ENCODE assay signal across 8 mouse cellular contexts in the genomic region with DNA sequence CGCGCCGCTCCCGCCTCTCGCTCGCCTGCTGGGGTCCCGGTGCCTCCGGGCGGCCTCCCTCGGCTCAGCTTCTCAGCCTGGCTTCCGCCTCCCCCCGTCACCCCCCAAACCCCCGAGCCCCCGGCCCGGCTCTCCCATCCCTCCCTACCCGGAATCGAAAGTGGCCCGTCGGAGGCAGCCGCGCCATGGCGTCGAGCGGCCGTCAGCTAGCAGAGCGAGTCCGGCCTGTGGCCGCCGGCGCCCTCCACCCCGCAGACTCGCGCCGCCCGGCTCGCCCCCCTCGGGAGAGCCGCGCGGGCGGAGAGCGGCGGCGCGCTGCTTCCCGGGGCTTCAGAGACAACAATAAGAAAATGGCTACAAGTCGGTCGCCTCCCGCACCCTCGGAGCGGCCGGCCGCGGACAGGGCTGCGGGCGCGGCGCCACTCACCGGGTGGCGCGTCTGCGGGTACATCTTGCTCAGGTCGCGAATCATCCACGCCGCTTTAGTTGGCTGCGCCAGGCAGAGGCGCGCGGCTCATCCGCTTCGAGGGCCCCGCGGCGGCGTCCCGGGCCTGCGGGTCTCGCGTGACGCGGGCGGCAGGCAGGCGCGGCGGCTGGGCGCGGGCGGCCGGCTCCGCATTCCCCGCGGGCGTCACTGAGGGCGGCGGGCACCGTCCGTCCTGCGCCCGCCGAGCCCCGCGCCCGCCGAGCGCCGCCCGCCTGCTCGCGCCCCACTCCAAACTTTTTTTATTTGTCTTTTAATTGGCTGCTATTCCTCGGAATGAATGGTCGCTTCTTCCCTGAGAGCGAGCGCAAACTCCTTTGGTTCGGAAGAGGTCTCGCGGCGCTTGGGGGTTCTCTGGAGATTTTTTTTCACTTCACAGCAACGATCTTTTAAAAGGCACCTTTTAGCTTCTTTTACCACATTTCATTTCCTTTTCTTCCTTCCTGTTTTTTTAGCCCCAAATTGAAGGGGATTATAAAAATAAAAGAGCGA. TPM values are rescaled to one million over a fixed set of nuclear protein-coding genes. Genes with fewer than 3 reads are reported as not detected.
A peak's percentile ranks its signal among the peaks of the same experiment; 100 is the strongest.
DNase-seq lines count a peak whose midpoint lies in the region; ATAC-seq and TF ChIP-seq lines count a peak whose summit lies in the region.

No protein-coding gene starts in this region.

- no peak for TF ChIP-seq CTCF in ES-Bruce4 (IDR thresholded peaks at IDR 0.05; ENCODE audit: low read depth, low read length)
- TF ChIP-seq CTCF in brain, embryonic 14.5 days (IDR thresholded peaks at IDR 0.05; ENCODE audit: borderline replicate concordance, extremely low read depth, insufficient read depth, insufficient read length), result no peak

- H3K36me3 ChIP-seq in ES-Bruce4 (ENCODE audit: control insufficient read depth, insufficient read depth, low read length, poor library complexity, severe bottlenecking), result peaks cover 29% of the 10 kb centered on the region
- H3K36me3 ChIP-seq in forebrain, embryonic 10.5 days (replicated peaks), result peaks cover 14% of the 10 kb centered on the region
- 0 out of 2 replicates have a peak, but pooled peaks cover 3% of the 10 kb centered on the region for H3K36me3 ChIP-seq in lung, embryonic 15.5 days

- no peak for TF ChIP-seq EP300 in ES-Bruce4 (IDR thresholded peaks at IDR 0.05; ENCODE audit: insufficient read depth, low read depth, low read length)

- peak overlapping the region; percentile 62 for H3K4me2 ChIP-seq in lung, embryonic 15.5 days

- no peak for TF ChIP-seq POLR2A in ES-Bruce4 (IDR thresholded peaks at IDR 0.05; ENCODE audit: insufficient read depth, low read length)
- TF ChIP-seq POLR2A in brain, embryonic 14.5 days (IDR thresholded peaks at IDR 0.05; ENCODE audit: borderline replicate concordance, extremely low read depth, insufficient read depth, insufficient read length, poor library complexity, severe bottlenecking), result no peak

- no peaks in the 10 kb centered on the region for H3K4me1 ChIP-seq in ES-Bruce4 (ENCODE audit: control insufficient read depth, insufficient read depth, low read length)
- H3K4me1 ChIP-seq in forebrain, embryonic 10.5 days, result peaks cover 63% of the 10 kb centered on the region
- peaks cover 19% of the 10 kb centered on the region for H3K4me1 ChIP-seq in lung, embryonic 15.5 days

- H3K9me3 ChIP-seq in ES-Bruce4 (replicated peaks; ENCODE audit: control insufficient read depth, insufficient read depth, low read length, poor library complexity, severe bottlenecking), result no peaks in the 10 kb centered on the region
- H3K9me3 ChIP-seq in forebrain, embryonic 10.5 days, result no peaks in the 10 kb centered on the region
- H3K9me3 ChIP-seq in lung, embryonic 15.5 days, result no peaks in the 10 kb centered on the region

- intact Hi-C loops in heart, postnatal 10 days (cut with DNase I), result loop anchor here (10.0 kb wide), 1 partner anchor 352 kb away; no protein-coding TSS in a partner anchor

- H3K27ac ChIP-seq in ES-Bruce4 (ENCODE audit: insufficient read depth, low read length), result peak overlapping the region; percentile 71
- peak overlapping the region; percentile 99 for H3K27ac ChIP-seq in forebrain, embryonic 10.5 days
- peak overlapping the region; percentile 99 for H3K27ac ChIP-seq in lung, embryonic 15.5 days

- peak overlapping the region; percentile 81 for H3K4me3 ChIP-seq in ES-Bruce4 (ENCODE audit: low read depth, low read length)
- peak overlapping the region; percentile 89 for H3K4me3 ChIP-seq in forebrain, embryonic 10.5 days
- H3K4me3 ChIP-seq in lung, embryonic 15.5 days, result peak overlapping the region; percentile 91

- no peaks in the 10 kb centered on the region for H3K27me3 ChIP-seq in ES-Bruce4 (ENCODE audit: control insufficient read depth, insufficient read depth, low read length, poor library complexity, severe bottlenecking)
- H3K27me3 ChIP-seq in forebrain, embryonic 10.5 days (ENCODE audit: poor library complexity, severe bottlenecking), result peaks cover 19% of the 10 kb centered on the region
- H3K27me3 ChIP-seq in lung, embryonic 15.5 days, result peaks cover 7% of the 10 kb centered on the region

- WGBS in forebrain, embryonic 10.5 days, result under 1% methylated on average over 120 of the region's 120 CpGs
- under 1% methylated on average over 99 of the region's 120 CpGs for whole genome bisulfite sequencing in lung, embryonic 15.5 days

- ATAC-seq in lung, embryonic 15.5 days (ENCODE audit: borderline replicate concordance, extremely low read depth, low FRiP score, low TSS enrichment), result no peak

- H3K9ac ChIP-seq in ES-Bruce4 (ENCODE audit: low read depth, poor library complexity, severe bottlenecking), result peak overlapping the region; percentile 98
- H3K9ac ChIP-seq in lung, embryonic 15.5 days, result peak overlapping the region; percentile 92

- peak; percentile 69 for DNase-seq in brain, embryonic 14.5 days (ENCODE audit: low read depth)
- DNase-seq in forebrain, embryonic 10.5 days (ENCODE audit: extremely low spot score, low spot score), result peak; percentile 60
- DNase-seq in heart, postnatal 10 days, result peak; percentile 60 to 62
- DNase-seq in kidney, postnatal 4 days, result peak; percentile 67 to 78
- DNase-seq in ovary, postnatal 36 days (ENCODE audit: low spot score), result peak; percentile 59
- DNase-seq in thymus, postnatal 25 days, result peak; percentile 55

RNA-seq across cellular contexts. Expression of gene Tle4, which starts 0.6 kb away (rescaled TPM):
- 44.2 and 45.5 TPM in 2 replicates for polyA plus RNA-seq in ES-Bruce4 (2011; ENCODE audit: insufficient read depth, insufficient read length, low read depth, missing spikeins)
- 50.3 and 56.5 TPM in 2 replicates for polyA plus RNA-seq in brain, embryonic 14.5 days (2012; rRNA removed)
- 24.1 and 24.5 TPM in 2 replicates for polyA plus RNA-seq in forebrain, embryonic 10.5 days (2016; fragmentation: Nextera tagmentation; extraction: Ambion mirVana)
- 10 to 100 TPM; 10.8 to 12.1 TPM for total RNA-seq in heart, postnatal 10 days (2021)
- 13.5 and 14.3 TPM in 2 replicates for polyA plus RNA-seq in lung, embryonic 15.5 days (2015; fragmentation: Nextera tagmentation; extraction: Ambion mirVana)
